Mouse (Mus musculus) hindbrain, postnatal 0 days (tissue): Measurements from ENCODE around the gene Teddm3. TPM values are rescaled to one million over a fixed set of nuclear protein-coding genes. Genes with fewer than 3 reads are reported as not detected.
"Not testable (repeated sequence)": the region's sequence is repeated elsewhere in the genome, so short reads cannot be mapped to it uniquely, and the experiment has no call there.

Experiments
- ATAC-seq: fragments of 200-750 bp; cut with Nextera tagmentation; 2 replicates; pipeline ENCODE4 v1.8.0; 2017; ENCODE audit warnings: mild to moderate bottlenecking, moderate TSS enrichment, moderate library complexity
- DNase-seq: peaks from one replicate; pipeline ENCODE4 v3.0.0-alpha.2; 2015; ENCODE audit warnings: low spot score
- H3K27ac ChIP-seq: fragments of 300-500 bp; sonication (generic); 2 replicates; pipeline ENCODE4 v1.5.1; 2014; ENCODE audit warnings: mild to moderate bottlenecking
- H3K27me3 ChIP-seq: fragments of 300-500 bp; sonication (generic); 2 replicates; pipeline ENCODE4 v1.6.1; 2014; ENCODE audit warnings: low read length, mixed read lengths; ENCODE audit not compliant: insufficient read depth
- H3K36me3 ChIP-seq: fragments of 300-500 bp; sonication (generic); 2 replicates; pipeline ENCODE4 v1.6.1; 2014; ENCODE audit warnings: low read length, mixed read lengths; ENCODE audit not compliant: insufficient read depth
- H3K4me1 ChIP-seq: fragments of 300-500 bp; sonication (generic); 2 replicates; pipeline ENCODE4 v1.6.1; 2014; ENCODE audit warnings: antibody characterized with exemption, low read length, mixed read lengths; ENCODE audit not compliant: insufficient read depth
- H3K4me2 ChIP-seq: fragments of 300-500 bp; sonication (generic); 2 replicates; pipeline ENCODE4 v1.6.1; 2014; ENCODE audit warnings: low read depth, mild to moderate bottlenecking, low read length, moderate library complexity, mixed read lengths
- H3K4me3 ChIP-seq: fragments of 300-500 bp; sonication (generic); 2 replicates; pipeline ENCODE4 v1.5.1; 2014; ENCODE audit warnings: low read length
- H3K9ac ChIP-seq: fragments of 300-500 bp; sonication (generic); replicated peaks from 2 replicates; pipeline ENCODE4 v1.6.1; 2014; ENCODE audit warnings: mild to moderate bottlenecking, low read length, moderate library complexity, mixed read lengths
- H3K9me3 ChIP-seq: fragments of 300-500 bp; sonication (generic); 2 replicates; pipeline ENCODE4 v1.6.1; 2016; ENCODE audit warnings: low read length, mixed read lengths
- CTCF ChIP-seq: IDR thresholded peaks from 2 replicates; pipeline ENCODE4 v1.5.1; 2016; ENCODE audit warnings: antibody characterized with exemption, control low read depth, low read depth
- WGBS: fragments of 180-500 bp; shearing (Covaris S2); extraction: QIAGEN DNeasy Blood & Tissue Kit; methylation state at CpG from one replicate; pipeline ENCODE4 v1.1.7; 2014; 5-methylcytosine and 5-hydroxymethylcytosine counted together
- polyA plus RNA-seq: library from polyadenylated mRNA; unstranded; fragments of >200 nt; fragmentation: Nextera tagmentation; extraction: Ambion mirVana; gene quantifications from 2 replicates; pipeline ENCODE4 v1.2.1, GENCODE M21; 2015
- total RNA-seq: library from RNA; depleted of rRNA; stranded (reverse); fragments of >200 nt; gene quantifications from 2 replicates; pipeline ENCODE4 v1.2.3, GENCODE M21; 2014; rRNA removed

The Teddm3 gene
- 0.10 and 0.43 TPM in 2 replicates for total RNA-seq
- polyA plus RNA-seq, result 0.23 and 0.33 TPM in 2 replicates

DNA sequence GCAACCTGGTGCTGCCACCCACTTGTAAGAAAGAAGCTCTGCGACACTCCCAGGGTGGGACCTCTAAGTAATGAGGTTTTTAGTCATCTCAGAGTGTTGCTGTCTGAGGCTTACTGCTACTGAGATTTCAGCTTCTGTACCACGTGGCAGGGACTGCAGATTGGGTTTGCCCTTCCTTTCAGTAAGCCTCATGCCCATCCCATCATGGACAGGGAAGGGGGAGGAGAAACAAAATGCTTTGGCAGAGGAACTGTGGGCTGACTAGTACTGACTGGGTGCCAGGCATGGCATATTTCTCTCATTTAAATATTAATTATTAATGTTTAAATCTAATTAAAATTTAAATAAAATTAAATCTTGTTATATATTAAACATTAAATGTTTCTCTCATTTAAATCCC, at the start of gene Teddm3:
Gene Teddm3 (minus strand): TSS at position 101 of the 400 bp plus-strand sequence.
- not testable (repeated sequence) for DNase-seq, H3K9me3 ChIP-seq, H3K27me3 ChIP-seq, H3K4me3 ChIP-seq, ATAC-seq, H3K4me1 ChIP-seq, H3K4me2 ChIP-seq, H3K9ac ChIP-seq, H3K36me3 ChIP-seq, H3K27ac ChIP-seq
- WGBS, result no CpG with 5 or more reads among the region's 2 CpGs

DNA sequence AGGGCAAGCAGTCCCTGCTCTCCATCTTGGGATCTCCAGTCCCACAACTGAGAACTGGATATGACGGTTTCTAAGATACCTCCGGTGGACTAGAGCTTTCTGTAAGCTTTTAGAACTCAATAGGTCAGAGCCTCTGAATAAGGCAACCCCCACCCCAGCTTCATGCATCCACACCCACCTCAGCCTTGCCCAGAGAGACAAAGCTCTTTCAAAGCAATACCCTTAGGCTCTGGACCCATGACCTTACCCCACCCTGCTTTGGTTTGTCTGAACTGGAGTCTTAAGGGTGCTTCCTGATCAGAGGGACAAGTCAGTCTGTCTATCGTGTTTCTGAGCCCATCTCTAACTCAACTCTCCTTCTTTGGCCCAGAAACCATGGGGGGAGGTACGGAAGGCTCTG, 48.9 kb upstream of the Teddm3 start:
- Histone ChIP-seq H3K36me3 (no peaks in the 10 kb centered on the region), H3K9me3 (no peaks in the 10 kb centered on the region), H3K4me1 (0 out of 2 replicates have a peak, but pooled peaks cover 2% of the 10 kb centered on the region), H3K4me3 (no peak overlapping the region), H3K4me2 (no peak overlapping the region), H3K27me3 (no peaks in the 10 kb centered on the region), H3K9ac (no peak overlapping the region), H3K27ac (no peak overlapping the region)
- DNase-seq, result no peak
- ATAC-seq, result no peak
- no peak for TF ChIP-seq CTCF
- 89% methylated on average over 4 of the region's 4 CpGs for WGBS

DNA sequence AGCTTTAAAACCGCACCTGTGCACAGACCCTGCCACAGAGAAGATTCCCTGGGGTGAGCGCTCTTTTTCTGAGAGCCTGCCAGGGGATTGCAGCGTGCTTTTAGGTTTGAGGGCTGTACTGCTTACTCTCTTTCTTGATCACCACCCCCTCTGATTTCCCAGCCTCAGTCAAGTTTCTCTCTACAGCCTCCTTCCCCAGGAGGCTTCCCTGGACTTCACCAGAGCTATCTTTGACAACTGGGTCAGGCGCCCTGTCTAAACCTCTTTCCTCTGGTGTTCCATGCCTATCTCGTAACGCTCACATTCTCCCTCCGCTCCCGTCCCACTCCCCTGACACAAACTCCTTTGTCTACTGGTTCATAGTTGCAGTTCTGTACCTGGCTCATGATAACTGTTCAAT, 45.6 kb upstream of the Teddm3 start:
- no peak for ATAC-seq
- H3K9me3 ChIP-seq, result no peaks in the 10 kb centered on the region
- 56% methylated on average over 8 of the region's 8 CpGs for whole genome bisulfite sequencing
- no peaks in the 10 kb centered on the region for H3K4me1 ChIP-seq
- no peak overlapping the region for H3K27ac ChIP-seq
- no peak for TF ChIP-seq CTCF
- no peak overlapping the region for H3K4me3 ChIP-seq
- H3K4me2 ChIP-seq, result no peak overlapping the region
- no peaks in the 10 kb centered on the region for H3K27me3 ChIP-seq
- DNase-seq, result no peak
- no peaks in the 10 kb centered on the region for H3K36me3 ChIP-seq
- H3K9ac ChIP-seq, result no peak overlapping the region

GRCm38 (mm10) chr16:21198529-21198928, 44.7 kb upstream of the Teddm3 start:
- ATAC-seq, result peak; percentile 25; the same call in 1 of the 2 replicates
- no peaks in the 10 kb centered on the region for H3K4me1 ChIP-seq
- 4% methylated on average over 1 of the region's 1 CpGs for WGBS
- H3K9ac ChIP-seq, result no peak overlapping the region
- H3K4me2 ChIP-seq, result no peak overlapping the region
- H3K9me3 ChIP-seq, result no peaks in the 10 kb centered on the region
- peak; percentile 58 for DNase-seq
- H3K4me3 ChIP-seq, result no peak overlapping the region
- no peaks in the 10 kb centered on the region for H3K36me3 ChIP-seq
- no peaks in the 10 kb centered on the region for H3K27me3 ChIP-seq
- no peak overlapping the region for H3K27ac ChIP-seq
- TF ChIP-seq CTCF, result peak; percentile 73

- ATAC-seq (no peak), DNase-seq (no peak)
- no peaks in the 10 kb centered on the region for H3K36me3 ChIP-seq
- no peak overlapping the region for H3K27ac ChIP-seq
- H3K9ac ChIP-seq, result no peak overlapping the region
- 87% methylated on average over 7 of the region's 7 CpGs for WGBS
- no peak overlapping the region for H3K4me3 ChIP-seq
- H3K4me2 ChIP-seq, result no peak overlapping the region
- no peak for TF ChIP-seq CTCF
- H3K27me3 ChIP-seq, result no peaks in the 10 kb centered on the region
- H3K9me3 ChIP-seq, result no peaks in the 10 kb centered on the region
- H3K4me1 ChIP-seq, result no peaks in the 10 kb centered on the region
These were observed 44.2 kb upstream of the Teddm3 start for GRCm38 (mm10) chr16:21198006-21198405.

GRCm38 (mm10) chr16:21197542-21197941, 43.7 kb upstream of the Teddm3 start:
- no peak for ATAC-seq
- no peak for TF ChIP-seq CTCF
- H3K36me3 ChIP-seq, result no peaks in the 10 kb centered on the region
- no peaks in the 10 kb centered on the region for H3K4me1 ChIP-seq
- no peaks in the 10 kb centered on the region for H3K27me3 ChIP-seq
- WGBS, result 89% methylated on average over 4 of the region's 4 CpGs
- H3K9me3 ChIP-seq, result no peaks in the 10 kb centered on the region
- no peak overlapping the region for H3K4me2 ChIP-seq
- no peak for DNase-seq
- H3K27ac ChIP-seq, result no peak overlapping the region
- H3K4me3 ChIP-seq, result no peak overlapping the region
- H3K9ac ChIP-seq, result no peak overlapping the region

GRCm38 (mm10) chr16:21196576-21196975, 42.8 kb upstream of the Teddm3 start:
- Histone ChIP-seq H3K27ac (no peak overlapping the region), H3K4me3 (no peak overlapping the region), H3K9me3 (no peaks in the 10 kb centered on the region), H3K36me3 (no peaks in the 10 kb centered on the region), H3K9ac (no peak overlapping the region), H3K4me2 (no peak overlapping the region), H3K4me1 (no peaks in the 10 kb centered on the region), H3K27me3 (no peaks in the 10 kb centered on the region)
- no peak for ATAC-seq
- 93% methylated on average over 3 of the region's 3 CpGs for WGBS
- TF ChIP-seq CTCF, result no peak
- DNase-seq, result no peak
